Mouse (Mus musculus): Measurements from ENCODE around the gene Emc10.

DNA sequence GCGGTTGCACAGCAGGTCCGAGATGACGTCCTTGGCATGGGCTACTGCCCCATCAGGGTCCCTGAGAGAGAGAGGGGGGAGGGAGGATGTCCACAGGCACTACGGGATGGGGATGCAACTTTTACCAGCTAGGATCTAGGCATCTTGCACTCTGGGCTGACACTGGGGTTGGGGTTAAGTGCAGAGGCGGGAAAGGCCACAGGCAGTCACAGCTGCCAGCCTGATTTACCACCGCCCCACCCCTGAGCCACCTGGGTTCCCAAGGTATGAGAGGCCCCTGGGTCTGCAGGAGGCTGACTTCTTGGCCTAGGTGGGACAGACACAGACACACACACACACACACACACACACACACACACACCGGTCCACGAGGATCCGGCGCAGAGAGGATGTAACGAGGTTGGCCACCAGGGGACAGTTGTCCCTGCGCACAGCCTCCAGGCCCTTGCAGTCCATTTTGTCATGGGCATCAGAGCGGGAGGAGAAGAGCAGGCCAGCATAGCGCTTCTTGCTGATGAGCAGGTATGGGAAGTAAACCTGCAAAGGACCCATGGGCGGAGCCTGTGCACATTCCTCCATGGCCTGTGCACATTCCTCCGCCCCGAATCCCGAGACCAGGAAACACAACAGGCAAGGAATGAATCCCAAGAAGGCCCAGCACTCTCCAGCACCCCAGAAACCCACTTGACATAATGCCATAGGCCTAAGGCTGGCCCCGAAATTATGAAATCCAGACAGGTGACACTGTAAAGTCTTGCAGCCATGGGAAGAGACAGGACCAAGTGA lies 38.5 kb upstream of the Emc10 start:
- TF ChIP-seq CTCF (conservative IDR thresholded peaks at IDR 0.05; ENCODE audit: low read length) = no peak
- no peak for TF ChIP-seq NANOG (IDR thresholded peaks at IDR 0.05; ENCODE audit: borderline replicate concordance, low read length)
